Mouse (Mus musculus) layer of hippocampus, postnatal 14 days (tissue): ENCODE measurements around the gene Lrrc75a. TPM values are rescaled to one million over a fixed set of nuclear protein-coding genes. Genes with fewer than 3 reads are reported as not detected.
"Not testable (repeated sequence)": the region's sequence is repeated elsewhere in the genome, so short reads cannot be mapped to it uniquely, and the experiment has no call there.

Source experiments
- DNase-seq, 2 experiments: peaks; one replicate each; pipeline ENCODE4 v3.0.0; 2021 to 2022; ENCODE audit warnings: low spot score in 2 of 2, mixed read lengths in 1 of 2
- long read RNA-seq, 2 experiments: library from polyadenylated mRNA; stranded (forward); transcript quantifications; one replicate each; pipeline ENCODE4 v2.0.0; 2021
- total RNA-seq, 2 experiments: library from RNA; stranded (reverse); gene quantifications; 2 replicates each; pipeline ENCODE4 v1.2.3; 2021

Gene Lrrc75a
- total RNA-seq = 10 to 100 TPM in 1 of 2 experiments, 1 to 10 TPM in 1; 9.5 to 11.3 TPM
- long read RNA-seq, experiment 1, partial matches to known transcripts = 0 of 5 reads
- long read RNA-seq, experiment 1, other reads (novel, unspliced or antisense) = 2 of 5 reads
- long read RNA-seq, experiment 2, transcript Lrrc75a-201 (4 exons, 1,984 nt) = major isoform, 5 of 6 reads
- long read RNA-seq, experiment 2, partial matches to known transcripts = 0 of 6 reads
- long read RNA-seq, experiment 2, other reads (novel, unspliced or antisense) = 1 of 6 reads

GRCm38 (mm10) chr11:62647661-62648590, at the start of gene Lrrc75a:
Gene Lrrc75a, minus strand, starts transcription at chr11:62648523.
- no peak for DNase-seq

DNA sequence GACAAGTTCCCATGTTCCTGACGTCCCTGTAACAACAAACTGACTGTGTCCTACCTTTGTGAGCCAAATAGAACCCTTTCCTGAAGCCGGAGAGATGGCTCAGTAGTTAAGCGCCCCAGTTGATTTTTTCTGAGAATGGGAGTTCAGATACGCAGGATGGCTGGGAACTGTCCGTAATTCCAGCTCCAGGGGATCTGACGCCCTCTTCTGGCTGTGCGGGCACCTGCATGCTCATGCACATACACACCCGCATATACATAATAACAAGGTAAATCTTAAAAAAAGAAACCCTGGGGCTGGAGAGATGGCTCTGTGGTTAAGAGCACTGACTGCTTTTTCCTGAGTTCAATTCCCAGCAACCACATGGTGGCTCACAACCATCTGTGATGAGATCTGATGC, 46.8 kb upstream of the Lrrc75a start:
- DNase-seq = no peak

DNA sequence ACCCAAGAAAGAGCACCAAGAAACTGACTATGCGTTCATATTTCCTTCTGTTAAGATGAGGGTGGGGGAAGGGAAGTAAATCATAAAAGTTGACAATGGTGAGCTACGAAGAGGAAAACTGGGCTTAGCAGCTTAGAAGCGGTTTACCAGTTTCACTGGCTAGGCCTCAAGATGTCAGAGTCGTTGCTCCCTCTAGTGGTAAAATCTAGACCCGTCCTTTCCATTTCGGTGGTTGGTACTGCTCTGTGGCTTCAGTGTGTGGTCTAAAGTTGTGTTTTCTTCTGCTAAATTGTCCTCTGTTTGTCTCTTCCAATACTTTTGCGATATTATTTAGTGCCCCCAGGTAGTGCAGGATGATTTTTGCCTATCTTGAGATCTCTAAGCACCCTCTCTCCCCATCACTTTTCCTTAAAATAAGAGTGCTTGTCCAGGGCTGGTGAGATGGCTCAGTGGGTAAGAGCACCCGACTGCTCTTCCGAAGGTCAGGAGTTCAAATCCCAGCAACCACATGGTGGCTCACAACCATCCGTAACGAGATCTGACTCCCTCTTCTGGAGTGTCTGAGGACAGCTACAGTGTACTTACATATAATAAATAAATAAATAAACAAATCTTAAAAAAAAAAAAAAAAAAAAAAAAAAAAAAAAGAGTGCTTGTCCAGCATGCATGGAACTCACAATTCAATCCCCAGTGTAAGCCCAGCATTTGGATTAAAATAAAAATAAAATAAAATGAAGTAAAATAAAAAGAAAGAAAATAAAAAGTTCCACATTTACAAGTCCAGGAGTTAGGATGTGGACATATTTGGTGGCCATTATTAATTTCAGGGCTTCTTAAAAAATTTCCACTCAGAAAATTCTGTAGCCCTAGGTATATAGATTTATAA, 45.2 kb upstream of the Lrrc75a start:
- DNase-seq = peak; percentile 17 to 41

DNA sequence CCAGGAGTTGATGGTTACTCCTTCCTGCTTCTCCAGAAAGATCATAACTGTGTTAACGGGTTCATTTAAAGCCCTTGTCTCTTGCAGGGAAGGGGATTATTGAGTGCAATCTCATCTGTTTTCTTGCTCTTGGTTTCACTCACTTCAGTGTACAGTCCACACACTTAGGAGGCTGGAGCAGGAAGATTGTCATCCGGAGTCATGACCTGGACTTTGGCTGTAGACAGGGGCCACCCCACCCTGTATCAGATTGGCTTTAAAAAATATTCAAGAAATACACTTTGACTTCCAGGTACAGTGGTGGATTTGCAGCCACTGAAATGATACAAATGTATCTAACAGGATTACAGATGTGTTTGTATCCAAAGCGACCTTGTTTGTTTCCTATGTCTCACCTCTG, 43.3 kb upstream of the Lrrc75a start:
- no peak for DNase-seq

DNA sequence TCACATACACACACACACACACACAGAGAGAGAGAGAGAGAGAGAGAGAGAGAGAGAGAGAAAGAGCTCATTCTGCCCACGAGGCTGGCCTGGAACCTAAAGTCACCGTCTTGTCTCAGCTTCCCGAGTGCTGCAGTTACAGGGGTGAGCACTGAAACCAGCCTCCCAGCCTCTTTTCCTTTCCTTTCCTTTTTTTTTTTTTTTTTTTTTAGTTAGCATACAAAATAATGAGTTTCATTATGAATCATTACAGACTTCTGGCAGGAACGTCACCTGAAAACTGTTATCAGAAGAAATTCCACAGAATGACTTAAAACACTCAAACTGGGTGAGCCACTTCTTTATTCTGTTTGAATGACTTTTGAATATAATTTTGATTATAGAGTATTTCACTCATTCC, 31.6 kb upstream of the Lrrc75a start:
- DNase-seq = no peak

DNA sequence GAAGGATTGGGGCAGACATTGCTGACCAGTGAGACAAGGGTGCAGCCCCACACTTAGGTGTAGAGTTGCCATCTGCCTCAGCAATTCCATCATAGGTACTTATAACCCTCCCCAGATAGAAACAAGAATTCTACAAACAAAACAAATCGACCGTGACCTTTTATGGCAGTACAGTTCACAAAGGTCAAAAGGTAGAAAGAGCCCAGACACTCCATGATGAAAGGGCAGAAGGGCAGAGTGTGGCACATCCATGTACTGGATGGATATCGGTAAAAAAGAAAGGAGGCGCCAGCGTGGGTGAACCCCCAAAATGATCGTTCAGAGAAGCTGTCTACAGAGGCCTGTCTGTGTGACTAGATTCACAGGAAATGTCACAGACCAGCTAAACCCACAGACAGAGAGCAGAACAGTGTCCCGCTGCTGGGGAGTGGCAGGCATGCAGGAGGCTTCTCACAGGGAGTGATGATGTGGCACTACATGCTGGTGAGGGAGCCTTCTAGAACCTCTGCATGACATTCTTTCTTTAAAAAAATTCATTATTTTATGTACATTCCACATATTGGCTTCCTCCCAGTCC, 30.5 kb upstream of the Lrrc75a start:
- DNase-seq = no peak

DNA sequence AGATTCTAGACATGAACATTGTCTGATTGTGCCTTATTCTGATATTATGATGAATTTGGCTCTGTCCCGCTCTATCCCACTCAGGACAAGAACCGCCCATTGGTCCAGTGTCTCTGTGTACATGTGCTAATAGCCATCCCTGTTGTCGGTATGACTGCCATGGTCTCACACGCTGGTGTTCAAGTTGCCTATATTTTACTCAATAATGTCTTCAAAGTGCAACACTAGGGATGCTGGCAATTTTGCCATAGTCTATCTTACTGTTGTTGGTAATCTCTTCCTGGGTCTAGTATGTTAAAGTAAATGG, 27.9 kb upstream of the Lrrc75a start:
- no peak for DNase-seq

DNA sequence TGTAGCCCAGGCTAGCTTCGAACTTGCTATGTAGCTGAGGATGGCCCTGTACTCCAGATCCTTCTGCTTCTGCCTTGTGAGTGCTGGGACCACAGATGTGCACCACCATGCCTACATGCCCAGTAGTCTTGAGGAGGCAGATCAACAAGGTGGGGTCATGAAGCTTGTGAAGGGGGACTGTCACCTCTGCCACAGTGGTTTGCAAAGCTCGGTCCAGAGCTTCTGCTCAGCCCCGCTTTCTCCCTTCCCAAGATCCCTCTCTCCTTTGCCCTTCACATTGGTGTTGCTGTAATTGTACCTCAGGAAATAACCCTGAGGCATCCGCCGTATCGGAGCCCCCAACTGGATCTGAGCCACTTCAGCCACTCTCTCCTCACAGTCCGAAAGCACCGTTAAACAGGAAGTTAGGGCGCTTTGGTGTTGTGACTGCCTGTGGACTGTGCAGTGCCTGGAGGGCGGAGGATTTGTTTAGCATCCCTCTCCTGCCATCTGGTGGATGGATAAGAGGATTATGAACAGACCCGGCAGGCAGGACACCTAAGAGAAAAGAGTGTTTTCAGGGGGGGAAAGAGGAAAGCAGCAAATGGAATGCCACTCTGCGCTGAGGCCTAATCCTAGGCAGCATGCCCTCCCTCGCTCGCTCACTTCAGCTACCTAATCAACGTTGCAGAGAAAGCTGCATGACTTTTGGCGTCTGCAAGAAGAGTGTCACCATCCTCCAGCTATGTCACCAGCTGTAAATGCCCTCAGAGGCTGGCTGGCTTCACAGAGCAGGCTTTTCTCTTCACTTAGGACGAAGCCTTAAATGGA, 27.4 kb upstream of the Lrrc75a start:
- peak; percentile 57 to 88 for DNase-seq

GRCm38 (mm10) chr11:62670006-62670405, 21.7 kb upstream of the Lrrc75a start:
- DNase-seq = no peak

DNA sequence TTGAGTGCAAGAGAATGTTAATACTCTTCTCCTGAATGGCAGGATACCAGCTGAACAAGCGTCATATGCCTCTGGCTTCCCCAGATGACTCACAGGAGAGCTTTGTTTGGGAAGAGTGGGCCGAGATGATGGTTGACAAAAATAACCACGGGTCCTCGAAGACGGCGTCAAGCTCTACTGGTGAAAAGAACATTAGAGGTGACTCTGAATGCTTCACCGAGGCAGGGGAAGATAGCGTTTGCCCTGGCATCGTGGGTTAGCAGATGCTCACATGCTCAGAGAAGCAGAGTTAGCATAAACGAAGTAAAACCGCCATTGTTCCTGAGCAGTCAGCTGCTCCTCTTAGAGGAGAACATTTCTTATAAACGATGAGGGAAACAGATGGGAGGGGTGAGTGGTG, 21.1 kb upstream of the Lrrc75a start:
- peak; percentile 47 to 50 for DNase-seq

DNA sequence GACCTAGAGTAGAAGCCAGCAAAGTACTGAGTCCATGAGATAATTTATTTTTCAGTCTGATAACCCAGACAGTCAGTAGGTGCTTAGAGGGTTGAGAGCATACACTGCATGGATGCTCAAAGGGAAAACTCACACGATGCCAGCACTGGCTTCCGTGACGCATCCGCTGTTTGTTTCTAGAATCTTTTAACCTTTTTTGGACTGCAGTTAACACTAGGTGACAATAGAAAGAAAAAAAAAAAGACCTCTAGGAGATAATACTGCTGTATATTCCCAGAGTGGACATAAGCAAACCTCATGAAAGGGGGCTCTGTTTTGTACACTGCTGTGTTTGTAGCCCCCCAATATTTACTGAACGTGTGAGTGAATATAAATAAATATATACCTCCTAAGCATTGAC, 20.7 kb upstream of the Lrrc75a start:
- no peak for DNase-seq

DNA sequence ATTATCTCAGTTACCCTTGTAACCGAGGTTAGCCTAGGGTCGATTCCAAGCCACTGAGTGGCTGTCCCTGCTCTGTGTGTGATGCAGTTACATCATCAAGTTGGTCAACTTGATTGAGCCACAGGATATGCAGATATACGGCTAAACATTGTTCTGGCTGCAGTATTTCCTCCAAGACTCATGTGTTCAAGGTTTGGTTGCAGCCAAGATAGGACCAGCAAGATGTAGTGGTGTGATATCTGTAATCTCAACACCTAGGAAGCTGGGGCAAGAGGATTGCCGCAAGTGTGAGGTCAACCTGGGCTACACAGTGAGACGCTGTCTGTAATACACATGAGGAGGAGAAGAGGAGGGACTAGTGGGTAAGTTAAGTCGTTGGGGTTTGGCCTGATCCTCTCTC, 15.9 kb upstream of the Lrrc75a start:
- no peak for DNase-seq

- DNase-seq = no peak
Measured at GRCm38 (mm10) chr11:62660885-62661284, 12.6 kb upstream of the Lrrc75a start.

- no peak for DNase-seq
Measured at GRCm38 (mm10) chr11:62652080-62652479, 3.8 kb upstream of the Lrrc75a start.

DNA sequence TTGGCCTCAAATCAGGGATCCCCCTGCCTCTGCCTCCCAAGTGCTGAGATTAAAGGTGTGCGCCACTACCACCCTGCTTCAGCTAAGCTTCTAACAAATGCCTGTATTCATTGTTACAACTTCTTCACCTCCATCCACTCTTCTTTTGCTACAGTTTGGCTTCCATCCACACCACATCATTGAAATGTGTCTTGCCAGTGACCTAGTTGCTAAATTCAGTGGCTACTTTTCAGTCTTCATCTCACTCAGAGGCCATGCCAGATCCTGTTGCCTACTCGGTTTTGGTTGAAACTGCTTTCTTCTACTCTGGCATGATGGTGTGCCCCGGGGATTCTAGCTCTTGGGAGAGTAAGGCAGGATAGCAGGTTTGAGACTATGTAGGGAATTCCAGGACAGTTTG, 3.2 kb upstream of the Lrrc75a start:
- no peak for DNase-seq

DNA sequence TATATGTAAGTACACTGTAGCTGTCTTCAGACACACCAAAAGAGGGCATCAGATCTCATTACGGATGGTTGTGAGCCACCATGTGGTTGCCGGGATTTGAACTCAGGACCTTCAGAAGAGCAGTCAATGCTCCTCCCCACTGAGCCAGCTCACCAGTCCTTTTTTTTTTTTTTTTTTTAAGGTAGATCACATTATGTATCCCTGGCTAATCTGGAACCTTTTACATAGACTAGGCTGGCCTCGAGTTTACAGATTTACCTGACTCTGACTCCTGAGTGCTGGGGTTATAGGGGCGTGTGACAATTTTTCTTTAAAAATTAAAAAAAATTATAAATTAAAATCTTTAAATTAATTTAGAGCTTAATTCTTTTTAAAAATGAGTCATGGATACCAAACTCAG, 1.5 kb upstream of the Lrrc75a start:
- DNase-seq = not testable (repeated sequence)

- peak; percentile 87 to 90 for DNase-seq
Measured at GRCm38 (mm10) chr11:62648591-62649391, 468 bp upstream of the Lrrc75a start, which contains the start of gene Mmgt2. Gene Mmgt2, plus strand, starts transcription at chr11:62648664.

DNA sequence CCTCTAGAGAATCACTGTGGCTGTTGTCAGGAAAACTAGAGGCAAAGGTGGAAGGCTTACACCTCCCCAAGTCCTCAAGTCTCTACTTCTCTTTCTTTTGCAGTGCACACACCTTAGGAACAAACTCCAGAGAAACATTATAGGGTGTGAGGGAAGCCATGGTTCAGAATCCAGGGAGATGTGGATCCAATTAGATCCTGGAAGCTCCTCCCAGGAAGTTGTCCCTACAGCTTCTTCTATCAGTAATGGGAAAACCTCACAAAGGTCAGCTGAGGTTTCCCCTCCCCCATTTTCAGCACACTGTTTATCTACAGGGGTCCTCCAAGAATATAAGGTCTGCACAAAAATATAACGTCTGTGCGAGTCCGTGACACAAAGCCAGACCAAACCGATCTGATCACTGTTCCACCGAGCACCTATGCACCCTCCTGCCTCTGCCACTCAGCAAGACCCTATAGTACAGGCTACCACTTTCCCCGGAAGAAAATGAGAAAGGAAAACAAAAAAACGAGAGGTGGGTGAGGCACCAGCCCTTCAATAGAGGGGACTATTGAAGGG, 1.3 kb downstream of the Lrrc75a start:
- DNase-seq = no peak

DNA sequence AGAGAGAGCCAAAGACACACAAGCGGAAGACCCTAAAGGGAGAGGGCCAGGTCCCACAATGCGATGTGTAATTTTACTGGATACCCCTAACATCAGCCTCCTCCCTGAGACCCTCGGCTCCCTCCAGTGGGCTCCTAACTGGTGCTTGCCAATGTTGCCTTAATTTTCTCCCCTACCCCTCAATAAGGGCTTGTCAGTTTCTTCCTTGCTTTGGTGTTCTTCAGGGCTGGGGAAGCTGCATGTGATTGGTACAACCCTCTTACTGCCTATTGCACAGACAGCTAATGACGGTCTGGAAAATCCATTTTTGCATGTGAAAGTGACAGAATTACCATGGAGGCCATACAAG, 1.9 kb downstream of the Lrrc75a start:
- no peak for DNase-seq
